In genomic region chr2:82378476-82378875, GRCm38 (mm10) we compare ENCODE assay signal across 17 mouse cellular contexts.
"Had no signal": no experiment of that assay in that cellular context is flagged by ENCODE, and none has a peak within 500 bp of the region (broad histone marks: within the 10 kb centered on the region; RNA-seq: fewer than 3 reads in every experiment).

No protein-coding gene starts in this region.

- ATAC-seq: hindbrain, embryonic 16.5 days; inflammation-experienced regulatory T-cells, adult 6 months; intestine, embryonic 15.5 days; intestine, postnatal 0 days had no signal

- DNase-seq: gastrocnemius, adult 2 months; gastrocnemius, postnatal 10 days; gastrocnemius, postnatal 25 days; heart, adult 18-20 months; heart, postnatal 10 days; heart, postnatal 4 days; kidney, adult 18-20 months; kidney, adult 8-10 months; kidney, postnatal 10 days; kidney, postnatal 25 days; kidney, postnatal 4 days; liver; liver, embryonic 13.5 days had no signal
